Mouse (Mus musculus) E14TG2a.4 (cell line): ENCODE data around the gene Pex5l.

ENCODE experiments used
- H3K27me3 ChIP-seq: 2 replicates; pipeline ENCODE4 v1.6.1; 2014; ENCODE audit warnings: low read length, control low read depth; ENCODE audit not compliant: insufficient read depth
- H3K36me3 ChIP-seq: 2 replicates; pipeline ENCODE4 v1.6.1; 2014; ENCODE audit warnings: low read length, control low read depth; ENCODE audit not compliant: insufficient read depth
- H3K4me1 ChIP-seq: replicated peaks from 2 replicates; pipeline ENCODE4 v1.6.1; 2014; ENCODE audit warnings: low read depth, low read length, control low read depth
- H3K4me3 ChIP-seq: replicated peaks from 2 replicates; pipeline ENCODE4 v1.5.1; 2014; ENCODE audit warnings: mild to moderate bottlenecking, low read length
- H3K9me3 ChIP-seq: 2 replicates; pipeline ENCODE4 v1.6.1; 2014; ENCODE audit warnings: low read length, control low read depth
- CTCF ChIP-seq: conservative IDR thresholded peaks from 2 replicates; pipeline ENCODE4 v1.5.1; 2014; ENCODE audit warnings: low read length
- NANOG ChIP-seq: IDR thresholded peaks from 2 replicates; pipeline ENCODE4 v1.6.1; 2014; ENCODE audit warnings: borderline replicate concordance, low read length, mixed read lengths
- POU5F1 ChIP-seq: IDR thresholded peaks from 2 replicates; pipeline ENCODE4 v1.6.1; 2014; ENCODE audit warnings: low read length, borderline replicate concordance

The Pex5l gene

DNA sequence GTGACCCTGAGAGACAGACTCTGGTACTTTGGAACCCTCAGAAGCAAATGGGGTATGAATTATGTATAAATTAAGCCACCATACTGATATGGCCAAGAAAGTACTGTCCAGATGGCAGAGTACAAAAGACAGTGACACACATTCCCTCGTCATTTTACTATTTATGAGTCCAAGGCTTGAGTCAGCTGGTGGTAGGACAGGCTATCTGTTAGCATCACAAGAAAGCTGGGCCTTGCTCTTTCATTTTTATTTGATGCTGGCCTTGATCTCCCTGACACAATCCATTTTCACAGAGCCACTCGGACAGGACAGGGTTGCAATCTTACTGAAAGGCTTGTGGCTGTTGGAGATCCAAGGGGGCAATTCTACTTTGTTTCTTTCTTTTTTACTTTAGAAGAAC, 67.4 kb downstream of the Pex5l start:
- TF ChIP-seq POU5F1 = no peak
- no peak for TF ChIP-seq CTCF
- no peak for TF ChIP-seq NANOG

DNA sequence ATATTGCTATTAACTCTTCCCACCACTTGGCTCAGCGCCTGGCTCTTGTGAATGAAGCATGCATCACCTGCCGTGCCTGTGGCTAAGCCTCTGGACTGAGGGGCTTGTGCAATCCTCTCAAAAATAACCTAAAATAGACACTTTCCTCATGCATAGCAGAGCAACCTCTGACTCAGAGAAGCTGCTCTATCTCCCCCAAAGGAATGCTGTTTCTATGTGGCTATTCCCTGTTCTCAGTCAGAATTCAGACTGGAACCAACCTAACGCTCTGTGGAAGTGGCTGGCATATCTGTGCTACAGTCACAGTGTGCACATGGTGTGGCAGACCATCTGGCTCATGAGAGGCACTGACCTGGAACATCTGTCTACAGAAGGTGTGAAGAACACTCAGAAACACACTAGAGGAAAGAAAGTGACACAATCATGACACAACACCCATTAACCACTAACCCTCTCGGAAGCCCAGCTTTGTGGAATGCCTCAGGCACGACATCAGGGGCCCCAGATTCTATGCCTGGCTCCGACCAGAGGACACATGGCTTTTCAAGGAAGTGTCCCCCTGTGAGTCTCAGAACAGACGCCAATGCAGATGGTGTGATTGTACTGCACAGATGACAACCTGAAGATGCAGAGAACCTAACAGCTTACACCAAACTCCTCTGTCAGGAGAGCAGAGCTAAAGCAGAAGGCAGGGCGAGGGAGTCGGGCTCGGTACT, 68.6 kb downstream of the Pex5l start:
- H3K4me1 ChIP-seq = no peaks in the 10 kb centered on the region
- no peak for TF ChIP-seq POU5F1
- no peak for TF ChIP-seq CTCF
- TF ChIP-seq NANOG = no peak
- no peaks in the 10 kb centered on the region for H3K36me3 ChIP-seq
- H3K4me3 ChIP-seq = no peak overlapping the region
- no peaks in the 10 kb centered on the region for H3K27me3 ChIP-seq
- H3K9me3 ChIP-seq = no peaks in the 10 kb centered on the region

More for the DNA sequence above, 67.4 kb downstream of the Pex5l start:
- H3K36me3 ChIP-seq = no peaks in the 10 kb centered on the region
- no peak overlapping the region for H3K4me3 ChIP-seq
- H3K27me3 ChIP-seq = no peaks in the 10 kb centered on the region
- no peaks in the 10 kb centered on the region for H3K4me1 ChIP-seq
- H3K9me3 ChIP-seq = no peaks in the 10 kb centered on the region

DNA sequence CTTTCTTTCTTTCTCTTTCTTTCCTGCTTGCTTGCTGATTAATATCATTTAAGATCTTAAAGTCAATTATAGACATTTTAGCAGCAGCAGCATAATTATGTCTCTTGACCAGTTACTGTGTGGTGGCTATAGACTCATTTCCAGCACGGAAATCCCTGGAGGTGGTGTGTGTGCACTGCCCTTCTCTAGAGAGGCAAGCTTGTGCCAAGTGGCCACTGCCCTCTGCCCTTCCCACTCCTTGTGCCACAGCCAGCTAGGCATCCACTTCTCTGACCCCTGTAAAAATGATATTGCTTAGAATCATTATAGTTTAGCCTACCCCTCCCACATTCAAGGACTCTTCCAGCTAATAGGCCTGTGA, 69.2 kb downstream of the Pex5l start:
- TF ChIP-seq NANOG (no peak), CTCF (no peak), POU5F1 (no peak)
- no peaks in the 10 kb centered on the region for H3K27me3 ChIP-seq

GRCm38 (mm10) chr3:33070771-33071170, 72.3 kb downstream of the Pex5l start:
- Histone ChIP-seq H3K4me1 (no peaks in the 10 kb centered on the region), H3K36me3 (no peaks in the 10 kb centered on the region), H3K9me3 (no peaks in the 10 kb centered on the region), H3K4me3 (no peak overlapping the region), H3K27me3 (no peaks in the 10 kb centered on the region)
- no peak for TF ChIP-seq POU5F1
- TF ChIP-seq CTCF = no peak
- no peak for TF ChIP-seq NANOG

More for the DNA sequence above, 69.2 kb downstream of the Pex5l start:
- no peaks in the 10 kb centered on the region for H3K36me3 ChIP-seq
- no peaks in the 10 kb centered on the region for H3K4me1 ChIP-seq
- H3K4me3 ChIP-seq = no peak overlapping the region
- no peaks in the 10 kb centered on the region for H3K9me3 ChIP-seq

DNA sequence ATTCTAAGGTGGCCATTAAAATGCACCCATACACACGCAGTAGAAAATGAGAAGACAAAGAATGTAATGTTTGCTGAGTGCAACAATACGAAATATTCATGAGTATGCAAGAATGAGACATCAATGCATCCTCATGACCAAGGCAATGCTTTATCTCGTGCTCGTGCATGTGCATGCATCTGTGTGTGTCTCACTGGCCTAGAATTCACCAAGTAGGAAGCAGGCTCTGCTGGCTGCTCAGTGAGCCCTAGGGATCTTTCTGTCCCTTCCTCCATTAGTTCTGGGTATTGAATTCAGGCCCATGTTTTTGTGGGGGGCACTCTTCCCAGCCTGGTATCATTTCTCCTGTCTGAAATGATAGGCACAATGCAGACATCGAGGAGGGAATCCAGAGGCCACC, 74.9 kb downstream of the Pex5l start:
- no peak overlapping the region for H3K4me3 ChIP-seq
- H3K4me1 ChIP-seq = no peaks in the 10 kb centered on the region
- TF ChIP-seq CTCF = no peak
- TF ChIP-seq POU5F1 = no peak
- TF ChIP-seq NANOG = no peak
- H3K9me3 ChIP-seq = no peaks in the 10 kb centered on the region
- no peaks in the 10 kb centered on the region for H3K27me3 ChIP-seq
- H3K36me3 ChIP-seq = no peaks in the 10 kb centered on the region

DNA sequence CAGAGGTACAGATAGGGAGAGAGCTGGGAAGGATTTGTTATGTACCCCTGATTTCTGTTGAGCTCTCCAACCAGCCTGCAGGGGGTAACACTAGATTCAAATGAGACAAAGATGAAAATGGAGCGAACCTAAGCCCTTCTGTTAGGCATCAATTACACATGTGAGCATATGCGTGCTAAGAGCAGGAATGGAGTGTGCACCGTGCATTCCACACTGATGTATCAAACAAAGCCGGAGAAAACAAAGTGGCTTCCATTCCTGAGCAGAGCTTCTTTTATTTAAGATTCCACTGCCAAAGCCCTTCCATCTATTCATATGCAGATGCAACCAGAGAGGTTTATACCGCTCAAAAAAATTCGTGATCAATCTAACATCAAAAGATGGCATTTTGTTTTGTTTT, 79.5 kb downstream of the Pex5l start:
- H3K36me3 ChIP-seq = no peaks in the 10 kb centered on the region
- no peaks in the 10 kb centered on the region for H3K27me3 ChIP-seq
- H3K9me3 ChIP-seq = no peaks in the 10 kb centered on the region
- TF ChIP-seq NANOG (no peak), CTCF (no peak), POU5F1 (no peak)
- no peaks in the 10 kb centered on the region for H3K4me1 ChIP-seq
- no peak overlapping the region for H3K4me3 ChIP-seq

DNA sequence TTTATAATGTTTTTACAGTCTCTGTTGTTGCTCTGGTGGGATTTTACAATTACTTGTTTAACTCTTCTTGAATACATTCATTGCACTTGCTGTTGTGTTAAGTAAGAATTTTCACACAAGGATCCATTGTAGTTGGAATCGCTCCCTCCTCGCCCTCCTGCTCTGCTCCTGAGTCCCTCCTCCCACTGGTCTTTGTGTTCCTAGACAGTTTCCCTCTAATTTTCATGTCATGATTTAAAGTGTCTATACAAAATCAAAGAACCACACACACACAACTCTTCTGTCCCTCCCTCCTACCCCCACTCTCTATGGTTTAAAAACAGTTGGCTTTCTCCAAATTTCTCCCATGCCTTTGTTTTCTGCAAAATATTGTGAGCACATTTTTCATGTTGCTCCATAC, 81.6 kb downstream of the Pex5l start:
- Histone ChIP-seq H3K4me3 (no peak overlapping the region), H3K36me3 (no peaks in the 10 kb centered on the region), H3K4me1 (no peaks in the 10 kb centered on the region), H3K9me3 (no peaks in the 10 kb centered on the region), H3K27me3 (no peaks in the 10 kb centered on the region)
- TF ChIP-seq NANOG (no peak), POU5F1 (no peak), CTCF (no peak)

- TF ChIP-seq CTCF = no peak
- TF ChIP-seq POU5F1 = no peak
- no peak for TF ChIP-seq NANOG
- no peaks in the 10 kb centered on the region for H3K9me3 ChIP-seq
- H3K4me3 ChIP-seq = no peak overlapping the region
- H3K4me1 ChIP-seq = no peaks in the 10 kb centered on the region
- H3K36me3 ChIP-seq = no peaks in the 10 kb centered on the region
- no peaks in the 10 kb centered on the region for H3K27me3 ChIP-seq
Observed at GRCm38 (mm10) chr3:33061016-33061415, 82.0 kb downstream of the Pex5l start.
